Mouse (Mus musculus) limb, embryonic 14.5 days (tissue): ENCODE results near the gene Mlycd. TPM values are rescaled to one million over a fixed set of nuclear protein-coding genes. Genes with fewer than 3 reads are reported as not detected.
A peak's percentile ranks its signal among the peaks of the same experiment; 100 is the strongest.

Experiments used
- ATAC-seq: fragments of 200-750 bp; cut with Nextera tagmentation; 2 replicates; pipeline ENCODE4 v1.8.0; 2017; ENCODE audit warnings: low read depth, moderate number of reproducible peaks, moderate TSS enrichment; ENCODE audit not compliant: low FRiP score
- DNase-seq: peaks from one replicate; pipeline ENCODE4 v3.0.0-alpha.2; 2015; ENCODE audit warnings: low spot score
- H3K27ac ChIP-seq: fragments of 300-500 bp; sonication (generic); replicated peaks from 2 replicates; pipeline ENCODE4 v1.5.1; 2014; ENCODE audit warnings: low read depth, mild to moderate bottlenecking, low read length, moderate library complexity, mixed read lengths
- H3K27me3 ChIP-seq: fragments of 300-500 bp; sonication (generic); 2 replicates; pipeline ENCODE4 v1.6.1; 2014; ENCODE audit warnings: low read length, mixed read lengths; ENCODE audit not compliant: control insufficient read depth, insufficient read depth
- H3K36me3 ChIP-seq: fragments of 300-500 bp; sonication (generic); 2 replicates; pipeline ENCODE4 v1.6.1; 2014; ENCODE audit warnings: mild to moderate bottlenecking, low read length, moderate library complexity, mixed read lengths; ENCODE audit not compliant: control insufficient read depth, insufficient read depth
- H3K4me1 ChIP-seq: fragments of 300-500 bp; sonication (generic); 2 replicates; pipeline ENCODE4 v1.6.1; 2014; ENCODE audit warnings: antibody characterized with exemption, low read length, mixed read lengths; ENCODE audit not compliant: control insufficient read depth, insufficient read depth
- H3K4me2 ChIP-seq: fragments of 300-500 bp; sonication (generic); replicated peaks from 2 replicates; pipeline ENCODE4 v1.6.1; 2014; ENCODE audit warnings: low read depth, mild to moderate bottlenecking, low read length, moderate library complexity; ENCODE audit not compliant: severe bottlenecking
- H3K4me3 ChIP-seq: fragments of 300-500 bp; sonication (generic); replicated peaks from 2 replicates; pipeline ENCODE4 v1.5.1; 2014; ENCODE audit warnings: low read length
- H3K9ac ChIP-seq: fragments of 300-500 bp; sonication (generic); 2 replicates; pipeline ENCODE4 v1.6.1; 2014; ENCODE audit warnings: mild to moderate bottlenecking, low read depth, low read length, moderate library complexity; ENCODE audit not compliant: severe bottlenecking
- H3K9me3 ChIP-seq: fragments of 300-500 bp; sonication (generic); 2 replicates; pipeline ENCODE4 v1.6.1; 2016; ENCODE audit warnings: low read length; ENCODE audit not compliant: control insufficient read depth
- POLR2A ChIP-seq: fragments of 200-500 bp; IDR thresholded peaks from 2 replicates; pipeline ENCODE4 v1.8.0; 2012; ENCODE audit warnings: inconsistent platforms, mild to moderate bottlenecking, moderate library complexity, borderline replicate concordance; ENCODE audit not compliant: insufficient read depth, insufficient read length; ENCODE audit errors: extremely low read depth
- WGBS: fragments of 180-500 bp; shearing (Covaris S2); extraction: QIAGEN DNeasy Blood & Tissue Kit; methylation state at CpG from one replicate; pipeline ENCODE4 v1.1.7; 2014; 5-methylcytosine and 5-hydroxymethylcytosine counted together
- polyA plus RNA-seq, 2 experiments: library from polyadenylated mRNA; depleted of rRNA in 1 of 2; stranded (reverse) in 1 of 2; unstranded in 1 of 2; fragments of >200 nt; fragmentation: Nextera tagmentation in 1 of 2; extraction: Ambion mirVana in 1 of 2; gene quantifications; 2 replicates each; pipeline versions ENCODE4 v1.2.1 to v1.2.3; 2012 to 2014

The Mlycd gene
- polyA plus RNA-seq, 2 experiments = 13.6 to 19.1 TPM

GRCm38 (mm10) chr8:119440250-119440951 is 45.7 kb downstream of the Mlycd start:
- no peak overlapping the region for H3K27ac ChIP-seq
- H3K9me3 ChIP-seq = no peaks in the 10 kb centered on the region
- 9% methylated on average over 16 of the region's 16 CpGs for WGBS
- H3K4me3 ChIP-seq = no peak overlapping the region
- 0 out of 2 replicates have a peak overlapping the region, but pooled peaks have one; percentile 19 for H3K4me2 ChIP-seq
- H3K4me1 ChIP-seq = peaks cover 7% of the 10 kb centered on the region; the same call in 1 of the 2 replicates
- no peaks in the 10 kb centered on the region for H3K36me3 ChIP-seq
- ATAC-seq (peak; percentile 54), DNase-seq (peak; percentile 86)
- TF ChIP-seq POLR2A = no peak
- H3K27me3 ChIP-seq = no peaks in the 10 kb centered on the region
- no peak overlapping the region for H3K9ac ChIP-seq

- Histone ChIP-seq H3K4me1 (peaks cover 7% of the 10 kb centered on the region; the same call in 1 of the 2 replicates), H3K4me2 (0 out of 2 replicates have a peak overlapping the region, but pooled peaks have one; percentile 19), H3K27me3 (no peaks in the 10 kb centered on the region), H3K4me3 (no peak overlapping the region), H3K36me3 (no peaks in the 10 kb centered on the region), H3K9ac (no peak overlapping the region), H3K9me3 (no peaks in the 10 kb centered on the region), H3K27ac (no peak overlapping the region)
- whole genome bisulfite sequencing = 33% methylated on average over 1 of the region's 1 CpGs
- no peak for TF ChIP-seq POLR2A
- ATAC-seq (0 out of 2 replicates have a peak, but pooled peaks have one; percentile 9), DNase-seq (no peak)
These were observed 46.2 kb downstream of the Mlycd start for GRCm38 (mm10) chr8:119440952-119441270.

- Histone ChIP-seq H3K9me3 (no peaks in the 10 kb centered on the region), H3K27me3 (peaks cover under 1% of the 10 kb centered on the region; the same call in 1 of the 2 replicates), H3K27ac (no peak overlapping the region), H3K9ac (no peak overlapping the region), H3K4me1 (peaks cover 9% of the 10 kb centered on the region; the same call in 1 of the 2 replicates), H3K4me2 (no peak overlapping the region), H3K36me3 (no peaks in the 10 kb centered on the region), H3K4me3 (no peak overlapping the region)
- ATAC-seq = no peak
- no peak for TF ChIP-seq POLR2A
- DNase-seq = no peak
- 67% methylated on average over 5 of the region's 5 CpGs for WGBS
These were observed 47.3 kb downstream of the Mlycd start for GRCm38 (mm10) chr8:119442013-119442412.

- ATAC-seq (no peak), DNase-seq (no peak)
- no peak for TF ChIP-seq POLR2A
- peaks cover 9% of the 10 kb centered on the region; the same call in 1 of the 2 replicates for H3K4me1 ChIP-seq
- no peak overlapping the region for H3K9ac ChIP-seq
- H3K4me2 ChIP-seq = no peak overlapping the region
- no peaks in the 10 kb centered on the region for H3K9me3 ChIP-seq
- WGBS = 95% methylated on average over 8 of the region's 8 CpGs
- H3K27ac ChIP-seq = no peak overlapping the region
- no peaks in the 10 kb centered on the region for H3K36me3 ChIP-seq
- no peak overlapping the region for H3K4me3 ChIP-seq
- peaks cover 9% of the 10 kb centered on the region for H3K27me3 ChIP-seq
These were observed 48.3 kb downstream of the Mlycd start for GRCm38 (mm10) chr8:119442970-119443369.

- Histone ChIP-seq H3K9ac (peak within 1 kb of the TSS; percentile 70), H3K27me3 (peaks cover 21% of the 10 kb centered on the region), H3K4me3 (peak within 1 kb of the TSS; percentile 65), H3K4me2 (peak within 1 kb of the TSS; percentile 95), H3K4me1 (0 out of 2 replicates have a peak, but pooled peaks cover 2% of the 10 kb centered on the region), H3K9me3 (no peaks in the 10 kb centered on the region), H3K27ac (no peak within 1 kb of the TSS), H3K36me3 (no peaks in the 10 kb centered on the region)
- DNase-seq (peak; percentile 80), ATAC-seq (peak; percentile 84)
- no peak for TF ChIP-seq POLR2A
- WGBS = 2% methylated on average over 41 of the region's 52 CpGs
These were observed 51.7 kb downstream of the Mlycd start, which contains the start of gene Necab2 for GRCm38 (mm10) chr8:119446211-119446989. Gene Necab2 (plus strand): TSS chr8:119446719.
